Mouse (Mus musculus) kidney, adult 9 months (tissue): ENCODE measurements around the gene Taf8.

ENCODE experiments used
- DNase-seq: peaks from one replicate; pipeline ENCODE4 v3.0.0; 2022

Taf8 gene

DNA sequence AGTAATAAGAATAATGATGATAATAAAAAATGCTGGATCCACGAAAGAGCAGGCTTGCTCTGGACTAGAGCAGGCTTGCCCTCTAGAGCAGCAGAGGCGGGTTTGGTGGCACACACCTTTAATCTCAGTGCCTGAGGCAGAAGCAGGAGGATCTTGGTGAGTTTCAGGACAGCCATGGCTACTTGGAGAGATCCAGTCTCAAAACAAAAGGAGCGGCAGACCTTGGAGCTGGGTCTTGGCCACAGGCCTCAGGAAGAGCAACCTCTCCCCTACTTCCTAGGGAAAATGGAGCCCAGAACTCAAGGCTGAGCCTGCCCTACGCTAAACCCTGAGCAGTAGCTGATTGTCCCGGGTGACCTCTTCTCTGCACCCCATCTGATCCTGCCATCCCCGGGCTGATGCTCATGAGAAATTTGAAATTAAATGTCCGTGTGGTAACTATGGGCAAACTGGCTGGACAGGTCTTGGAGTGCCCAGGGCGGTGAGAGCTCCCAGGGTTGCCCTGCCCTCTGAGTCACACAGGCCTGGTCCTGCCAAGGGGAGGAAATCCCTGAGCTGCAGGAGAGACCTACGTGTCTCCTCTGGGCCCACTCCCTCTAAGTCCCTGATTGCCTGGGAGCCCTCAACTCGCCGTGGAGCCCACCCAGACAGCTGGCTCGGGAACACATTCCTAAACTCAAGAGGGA is 51.1 kb downstream of the Taf8 start:
- peak; percentile 63 for DNase-seq

DNA sequence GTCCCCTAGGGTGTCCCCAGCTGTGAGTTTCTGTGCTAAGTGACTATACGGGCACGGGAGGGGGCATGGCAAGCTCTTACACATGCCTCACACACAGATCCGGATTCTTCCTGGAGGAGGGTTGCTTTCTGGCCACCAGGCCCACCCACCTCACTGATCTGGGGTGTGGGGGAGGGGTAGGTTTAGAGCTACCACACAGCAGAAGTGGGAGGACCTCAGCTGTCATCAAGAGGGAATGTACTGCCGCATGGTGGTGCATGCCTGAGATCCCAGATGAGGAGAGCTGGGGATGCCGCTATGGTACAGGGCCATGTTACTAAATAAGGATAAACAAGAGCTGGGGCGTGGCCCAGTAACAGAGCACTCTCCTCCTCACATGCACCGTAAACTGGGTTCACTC is 51.9 kb downstream of the Taf8 start:
- no peak for DNase-seq

DNA sequence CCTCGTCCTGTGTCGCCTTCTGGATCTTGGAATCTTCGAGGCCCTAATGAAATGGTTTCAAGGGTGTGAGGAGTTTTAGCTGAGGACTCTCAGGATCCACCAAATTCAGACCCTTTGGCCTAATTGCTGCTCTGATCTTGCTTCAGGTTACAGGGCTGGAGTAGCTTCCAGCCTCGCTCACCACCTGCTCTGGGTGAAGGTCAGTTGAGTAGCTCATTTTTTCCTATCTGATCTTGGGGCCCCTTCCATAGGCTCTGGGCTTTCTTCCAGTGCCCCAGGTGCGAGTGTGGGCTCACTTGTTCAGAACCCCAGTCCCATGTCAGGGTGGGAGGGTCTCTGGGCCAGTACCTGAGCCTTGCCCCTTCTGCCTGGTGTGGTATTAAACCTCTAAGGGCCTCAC is 52.7 kb downstream of the Taf8 start:
- DNase-seq = no peak

DNA sequence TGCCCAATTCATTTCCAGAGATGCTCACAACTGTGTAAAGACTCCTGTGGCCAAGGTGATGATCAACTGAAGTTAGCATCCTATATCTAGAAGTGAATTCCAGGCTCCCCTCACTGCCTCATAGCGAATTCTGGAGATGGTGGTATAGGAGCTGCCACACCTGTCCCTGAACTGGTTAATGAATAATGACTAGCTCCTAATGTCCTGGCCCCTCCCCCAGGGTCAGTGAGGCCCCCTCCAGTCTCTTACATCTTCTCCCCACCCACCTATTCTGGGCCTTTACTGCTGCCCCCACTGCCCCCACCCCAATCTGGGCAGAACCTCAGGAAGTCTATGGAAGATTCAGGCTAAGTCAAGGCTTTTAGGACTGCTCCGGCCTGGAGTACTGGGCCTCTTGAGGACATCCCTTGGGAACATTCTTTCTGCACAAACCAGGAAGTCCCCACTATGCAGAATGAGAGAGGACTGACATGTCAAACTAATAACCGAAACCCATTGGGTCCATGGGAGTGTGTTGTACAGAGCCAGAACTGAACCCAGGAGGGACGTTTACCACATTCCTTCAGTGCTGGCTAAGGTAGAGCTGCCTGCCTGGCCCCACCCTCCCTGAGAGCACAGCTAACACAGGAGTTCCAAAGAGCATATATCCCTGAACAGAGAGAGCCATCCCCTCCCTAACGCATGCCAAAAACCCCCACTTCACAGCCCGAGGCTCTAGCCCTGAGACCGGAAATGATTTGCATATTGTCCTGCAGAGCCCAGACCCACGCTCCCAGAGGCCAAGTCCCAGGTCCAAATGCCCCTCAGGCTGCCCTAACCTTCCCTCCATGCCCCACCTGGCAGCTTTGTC is 53.3 kb downstream of the Taf8 start:
- DNase-seq = no peak

DNA sequence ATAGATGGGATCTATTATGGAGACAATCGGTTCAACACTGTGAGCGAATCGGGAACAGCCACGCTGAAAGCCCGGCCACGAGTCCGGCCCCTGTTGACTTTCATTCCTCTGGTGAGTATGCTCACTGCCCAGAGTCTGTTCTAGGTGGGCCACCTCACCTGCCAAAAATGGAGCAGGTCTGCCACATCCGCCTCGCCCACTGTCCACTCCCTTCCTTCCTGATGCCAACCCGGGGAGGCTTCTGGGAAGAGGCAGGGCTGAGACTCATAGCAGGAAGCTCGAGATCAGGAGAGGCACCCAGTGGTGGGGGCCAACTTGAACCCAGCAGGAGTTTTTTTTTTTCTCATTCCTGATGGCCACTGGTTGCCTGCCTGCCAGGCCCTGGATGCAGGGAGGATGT is 55.5 kb downstream of the Taf8 start:
- DNase-seq = no peak

DNA sequence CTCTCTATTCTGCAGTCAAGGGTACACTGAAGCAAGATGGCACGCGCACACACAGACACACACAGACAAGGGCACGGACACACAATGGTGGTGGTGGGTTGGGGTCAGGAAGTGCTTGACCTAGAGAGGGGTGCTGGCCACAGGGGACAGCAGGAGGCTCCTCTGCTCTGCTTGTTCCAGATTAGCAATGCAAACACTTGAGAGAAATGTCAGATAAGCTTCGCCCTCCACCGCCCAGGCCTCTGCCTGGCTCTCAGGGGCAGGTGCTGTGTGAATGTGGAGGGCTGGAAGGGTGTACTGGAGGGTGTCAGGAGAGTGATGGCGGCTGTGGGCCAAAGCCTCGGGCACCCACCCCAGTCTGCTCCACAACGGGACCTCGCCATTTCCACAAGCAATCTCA is 56.1 kb downstream of the Taf8 start:
- no peak for DNase-seq

DNA sequence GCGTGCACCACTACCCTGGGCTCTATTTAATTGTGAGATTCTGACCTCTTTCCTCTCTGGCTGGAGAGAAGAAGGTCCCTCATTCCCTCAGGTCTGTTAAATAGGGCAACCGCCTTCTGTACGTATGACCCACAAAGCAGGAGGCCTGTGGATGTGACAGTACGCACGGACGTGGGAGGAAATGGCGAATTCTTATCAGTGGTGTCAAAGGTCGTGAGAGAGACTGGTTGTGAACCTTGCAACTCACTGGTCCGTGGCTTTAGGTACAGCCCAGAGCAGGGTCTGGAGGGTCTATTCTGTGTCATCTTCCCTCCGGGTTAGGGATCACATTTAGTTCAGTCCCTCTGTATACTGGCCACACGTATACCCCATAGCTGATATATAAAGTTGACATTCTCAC is 56.6 kb downstream of the Taf8 start:
- no peak for DNase-seq

DNA sequence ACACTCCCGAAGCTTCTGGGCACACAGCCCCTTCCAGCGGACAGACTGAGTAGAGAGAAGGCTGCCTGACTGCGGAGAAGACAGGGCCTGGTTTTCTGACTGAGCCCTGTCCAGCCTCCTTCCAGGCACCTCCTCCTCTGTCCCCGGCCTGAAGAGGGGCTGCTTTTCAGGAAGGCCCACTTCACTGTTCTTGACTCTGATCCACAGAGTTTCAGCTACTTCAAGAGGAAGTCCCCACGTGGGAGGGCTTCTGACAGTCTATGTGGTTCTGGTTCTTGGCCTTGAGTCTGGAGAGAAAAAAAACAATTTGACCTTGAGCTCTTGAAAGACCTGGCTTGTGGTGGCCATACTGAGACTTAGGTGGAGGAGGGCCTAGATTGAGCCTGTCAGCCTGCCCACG is 58.0 kb downstream of the Taf8 start:
- no peak for DNase-seq

DNA sequence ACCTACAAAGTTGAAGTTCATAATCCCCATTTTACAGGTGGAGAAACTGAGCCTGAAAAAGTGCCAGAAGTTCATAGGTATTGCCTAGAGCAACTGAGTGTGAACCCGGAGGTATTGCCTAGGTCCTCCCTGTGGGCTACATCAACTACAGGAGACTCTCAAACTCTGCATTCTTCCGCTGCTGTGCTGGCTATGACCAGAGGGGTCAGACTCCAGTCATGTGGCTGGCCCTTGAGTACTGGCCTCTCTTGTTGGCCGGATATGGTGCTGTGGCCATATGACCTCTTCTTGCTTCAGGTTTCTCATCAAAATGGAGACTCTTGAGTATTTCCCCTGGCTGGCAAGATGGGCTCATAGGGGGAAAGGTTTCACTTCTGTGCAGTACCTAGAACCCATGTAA is 59.8 kb downstream of the Taf8 start:
- DNase-seq = no peak

DNA sequence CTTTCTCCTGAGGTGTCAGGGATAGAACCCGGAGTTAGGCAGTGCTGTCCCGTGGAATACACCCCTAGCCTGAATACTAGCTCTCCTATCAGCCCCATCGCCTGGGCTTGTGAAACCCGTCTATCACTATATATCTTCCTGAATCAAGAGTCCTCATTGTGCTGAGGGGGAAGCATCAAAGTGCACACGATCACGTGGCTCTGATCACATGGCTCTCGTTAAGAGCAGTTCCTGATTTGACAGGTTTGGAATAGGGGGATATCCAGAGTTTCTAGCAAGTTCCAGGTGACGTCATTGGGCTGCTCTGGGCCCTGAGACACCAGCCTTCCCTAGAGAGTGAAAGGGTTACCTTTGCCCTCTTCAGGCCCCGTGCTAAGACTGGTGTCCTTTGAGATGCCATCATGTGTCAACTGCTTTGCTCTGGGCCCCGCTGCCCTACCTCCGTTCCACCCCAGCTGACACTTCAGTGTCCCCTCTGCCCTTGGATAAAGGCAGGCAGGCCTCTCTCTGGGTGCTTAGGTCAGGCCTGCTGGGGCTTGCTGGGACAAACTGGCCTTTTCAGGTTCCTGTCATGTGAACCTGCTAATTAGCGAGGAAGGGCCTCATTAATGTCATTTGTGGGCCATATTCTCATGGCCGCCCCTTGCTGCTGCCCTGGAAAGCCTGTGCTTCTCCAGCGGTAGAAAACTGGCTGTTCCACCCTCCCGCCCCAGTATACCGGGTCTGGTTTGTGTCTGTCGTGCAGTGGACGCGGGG is 60.6 kb downstream of the Taf8 start:
- peak; percentile 49 for DNase-seq

DNA sequence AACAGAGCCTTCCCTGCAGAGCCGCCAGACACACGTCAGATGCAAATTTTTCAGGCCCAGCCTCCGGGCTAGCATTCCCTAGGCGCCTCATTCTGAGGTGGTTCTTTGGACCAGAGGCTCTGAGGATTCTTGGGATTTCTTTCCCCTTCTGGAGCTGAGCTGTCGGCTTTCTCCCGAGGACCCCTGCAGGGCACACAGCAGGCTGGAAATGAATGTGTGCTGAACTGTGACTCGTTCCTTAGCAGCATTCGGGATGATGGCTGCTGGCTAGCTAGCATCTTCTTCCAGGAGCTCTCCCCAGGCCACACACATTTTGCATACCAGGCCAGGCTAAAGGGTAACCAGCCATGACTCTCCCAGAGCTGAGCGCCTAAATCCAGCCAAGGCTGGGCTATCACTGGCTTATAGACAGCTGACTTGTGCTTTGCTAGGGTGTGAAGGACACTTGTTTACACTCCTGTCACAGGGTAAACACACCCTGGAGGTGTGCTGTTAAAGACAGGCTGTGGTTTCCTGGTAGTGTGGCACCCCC is 61.7 kb downstream of the Taf8 start:
- DNase-seq = peak; percentile 51

DNA sequence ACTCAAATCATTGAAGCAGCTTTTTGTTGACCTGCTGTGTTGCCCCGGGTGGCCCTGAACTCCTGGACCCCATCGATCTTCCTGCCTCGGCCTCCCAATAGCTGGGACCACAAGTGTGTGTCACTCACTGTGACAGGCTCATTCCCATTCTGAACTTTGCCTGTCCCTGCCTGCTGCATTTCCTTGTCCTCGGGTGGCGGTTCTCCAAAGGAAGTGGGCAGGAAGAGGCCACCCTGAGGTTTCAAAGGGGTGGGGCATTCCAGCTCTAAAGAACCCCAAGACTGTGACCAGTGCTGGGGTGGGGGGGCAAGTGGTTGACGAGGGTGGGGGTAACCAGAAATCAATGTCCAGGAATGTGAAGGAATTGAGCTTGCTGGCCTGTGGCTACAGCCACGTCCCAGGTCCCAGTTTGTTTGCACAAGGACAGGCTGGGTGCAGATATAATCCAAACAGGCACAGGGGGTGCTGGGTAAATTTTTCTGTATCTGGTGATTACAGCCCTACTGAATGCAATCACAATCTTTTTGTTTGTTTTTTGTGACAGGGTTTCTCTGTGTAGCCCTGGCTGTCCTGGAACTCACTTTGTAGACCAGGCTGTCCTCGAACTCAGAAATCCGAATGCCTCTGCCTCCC is 62.6 kb downstream of the Taf8 start:
- no peak for DNase-seq

DNA sequence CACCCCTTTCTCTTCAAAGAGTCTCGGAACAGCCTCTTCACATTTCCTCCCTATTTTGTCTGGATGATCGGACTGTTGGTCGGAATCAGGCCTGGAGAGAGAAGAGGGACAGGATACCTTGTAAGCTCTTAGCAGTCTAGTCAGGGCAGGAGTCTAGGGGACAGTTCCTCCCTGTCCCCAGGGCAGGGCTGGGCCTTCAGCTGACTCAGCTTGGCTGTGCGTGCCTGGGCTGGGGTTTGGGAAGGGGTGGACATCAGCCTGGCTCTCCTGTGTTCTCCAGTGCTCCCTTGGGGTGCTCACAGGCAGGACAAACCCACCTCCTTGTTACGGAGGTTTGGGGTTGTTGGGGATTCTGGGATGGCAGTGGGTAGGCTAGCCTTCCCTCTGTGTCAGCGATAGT is 63.5 kb downstream of the Taf8 start:
- no peak for DNase-seq

DNA sequence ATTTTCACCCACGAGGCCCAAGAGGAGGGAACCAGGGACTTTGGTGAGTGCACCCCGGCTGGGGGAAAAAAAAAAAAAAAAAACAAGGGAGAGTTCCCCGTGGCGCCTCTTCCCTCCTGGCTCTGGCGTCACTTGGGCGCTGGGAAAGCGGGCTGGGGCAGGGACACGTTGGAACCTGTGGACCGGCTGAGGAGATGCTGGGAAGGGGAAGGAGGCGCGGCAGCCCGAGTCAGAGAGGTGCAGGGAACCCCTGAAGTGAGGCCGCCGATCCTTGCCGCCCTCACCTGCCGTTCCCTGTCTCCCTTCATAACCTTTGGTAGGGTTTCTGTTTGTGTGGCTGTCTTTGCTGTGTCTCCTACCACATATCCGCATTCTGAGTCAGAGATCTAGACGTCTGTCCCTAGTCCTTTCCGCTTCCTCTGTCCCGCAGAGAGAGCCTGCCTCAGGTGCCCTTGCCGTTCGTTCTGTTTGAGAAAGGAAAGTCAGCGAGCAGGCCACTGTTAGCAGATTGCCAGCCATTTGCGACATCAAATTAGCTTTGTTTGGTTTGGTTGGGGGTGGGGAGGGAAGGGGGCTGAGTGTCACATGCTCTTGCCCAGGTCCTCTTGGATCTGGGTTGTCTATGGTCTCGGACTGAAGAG is 65.1 kb downstream of the Taf8 start, which contains the start of gene 1700001C19Rik:
Gene 1700001C19Rik, minus strand, starts transcription at position 470 of the 641 bp plus-strand sequence.
- DNase-seq = no peak

DNA sequence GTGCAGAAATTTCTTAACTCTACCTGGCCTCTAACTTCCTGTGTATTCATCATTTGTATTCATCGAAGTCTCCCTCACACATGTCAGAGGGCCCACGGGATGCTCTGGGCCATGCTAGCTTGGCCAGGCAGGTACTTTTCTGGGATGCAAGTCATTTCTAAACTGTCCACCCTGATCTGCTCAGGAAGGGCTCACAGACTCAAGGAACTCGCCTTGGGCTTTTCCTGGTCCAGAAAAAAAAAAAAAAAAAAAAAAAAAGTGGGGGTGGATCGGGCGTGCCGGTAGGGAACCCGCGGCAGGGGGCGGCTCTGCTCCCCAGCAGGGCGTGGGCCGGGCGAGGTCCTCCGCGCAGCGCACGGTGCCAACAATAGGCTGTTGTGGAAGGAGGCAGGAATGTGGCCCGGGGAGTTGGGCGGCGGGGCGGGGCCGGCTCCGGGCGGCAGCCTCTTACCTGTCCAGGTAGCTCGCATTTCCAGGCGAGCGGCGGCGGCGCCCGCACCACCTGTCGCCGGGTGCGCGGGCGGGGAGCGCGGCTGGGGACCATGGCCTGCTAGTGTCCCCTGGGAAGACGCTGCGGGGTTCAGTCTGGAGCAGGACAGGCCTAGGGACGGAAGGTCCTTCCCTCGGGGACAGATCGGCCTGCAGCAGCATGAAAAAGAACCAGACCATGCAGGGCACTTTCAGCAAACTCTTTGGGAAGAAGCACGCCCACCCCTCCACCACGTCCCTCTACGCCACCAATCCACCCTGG is 65.8 kb downstream of the Taf8 start, which contains the start of gene AI661453:
Gene AI661453, plus strand, starts transcription at position 460 of the 751 bp plus-strand sequence.
- DNase-seq = peak; percentile 68
